9 mouse cellular contexts compared by ENCODE assay signal in the genomic region with DNA sequence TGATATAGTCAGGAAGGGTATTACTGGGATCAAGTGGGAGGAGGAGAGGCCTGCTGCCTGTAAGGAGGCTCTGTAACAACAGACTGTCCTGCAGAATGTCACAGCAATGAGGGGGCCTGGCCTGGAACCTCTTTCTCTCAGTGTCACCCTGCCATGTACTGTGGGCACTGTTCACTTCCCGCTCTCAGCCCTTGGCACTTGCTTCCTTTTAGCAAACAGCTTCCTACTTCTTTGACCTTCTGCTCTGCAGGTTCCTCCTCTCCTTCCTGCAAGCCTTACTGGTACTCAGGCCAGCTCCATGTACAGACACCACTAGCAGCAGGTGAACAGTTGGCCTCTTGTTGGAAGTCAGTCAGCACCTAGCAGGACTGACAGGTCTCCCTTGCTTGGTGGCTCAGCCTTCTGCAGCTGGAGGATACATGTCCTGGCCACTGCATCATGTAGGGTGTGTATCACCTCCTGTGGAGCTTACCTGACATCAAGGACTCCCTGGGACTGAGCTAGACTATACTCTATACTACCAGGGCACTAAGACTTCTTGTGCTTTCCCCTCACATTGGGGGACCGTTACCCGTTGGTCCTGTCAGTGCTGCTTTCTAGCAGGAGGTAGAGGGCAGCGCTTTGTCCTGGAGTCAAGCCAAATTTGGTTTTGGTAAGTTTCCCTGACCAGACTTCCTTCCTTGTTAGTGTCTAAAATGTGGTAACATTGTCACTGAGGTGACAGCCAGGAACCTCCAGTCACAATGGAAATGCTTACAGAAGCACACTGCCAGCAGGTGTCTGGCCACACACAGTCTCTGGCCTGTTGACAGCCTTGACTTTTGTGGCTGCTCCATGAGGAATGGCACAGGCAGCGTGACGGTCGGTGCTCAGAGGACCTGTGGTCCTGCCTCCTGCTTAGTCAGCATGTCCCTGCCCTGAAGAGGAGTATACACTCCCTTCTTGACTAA.
DNase-seq lines count a peak whose midpoint lies in the region; ATAC-seq lines count a peak whose summit lies in the region.
"Had no signal": no experiment of that assay in that cellular context is flagged by ENCODE, and none has a peak within 500 bp of the region (broad histone marks: within the 10 kb centered on the region; RNA-seq: fewer than 3 reads in every experiment).

No protein-coding gene starts in this region.

- no peaks in the 10 kb centered on the region for H3K36me3 ChIP-seq in forebrain, embryonic 12.5 days (replicated peaks)
- no peaks in the 10 kb centered on the region for H3K36me3 ChIP-seq in forebrain, embryonic 15.5 days
- no peaks in the 10 kb centered on the region for H3K36me3 ChIP-seq in midbrain, embryonic 10.5 days
- no peaks in the 10 kb centered on the region for H3K36me3 ChIP-seq in midbrain, embryonic 11.5 days (ENCODE audit: control insufficient read depth, insufficient read depth, low read length)
- H3K36me3 ChIP-seq in neural tube, embryonic 14.5 days (ENCODE audit: control insufficient read depth, insufficient read depth, low read length) = no peaks in the 10 kb centered on the region

- ATAC-seq in forebrain, embryonic 12.5 days (ENCODE audit: low FRiP score) = no peak
- ATAC-seq in forebrain, embryonic 15.5 days (replicated peaks) = no peak
- no peak for ATAC-seq in midbrain, embryonic 11.5 days (ENCODE audit: low FRiP score)
- ATAC-seq in neural tube, embryonic 14.5 days (ENCODE audit: low read depth) = no peak
- ATAC-seq in frontal cortex, adult (ENCODE audit: low TSS enrichment) = no peak

- no peak for DNase-seq in midbrain, embryonic 10.5 days (ENCODE audit: low spot score)
- DNase-seq in midbrain, embryonic 11.5 days (ENCODE audit: low spot score, missing footprints) = no peak
- DNase-seq in kidney, adult 9 months = peak; percentile 31
- DNase-seq in urinary bladder, postnatal 4 days (ENCODE audit: low spot score in 2 of 2) = no peak
- DNase-seq: layer of hippocampus, postnatal 36 days had no signal

- no peak overlapping the region for H3K4me3 ChIP-seq in forebrain, embryonic 12.5 days (replicated peaks)
- no peak overlapping the region for H3K4me3 ChIP-seq in forebrain, embryonic 15.5 days
- no peak overlapping the region for H3K4me3 ChIP-seq in midbrain, embryonic 10.5 days
- H3K4me3 ChIP-seq in midbrain, embryonic 11.5 days (ENCODE audit: low read depth, low read length) = no peak overlapping the region
- no peak overlapping the region for H3K4me3 ChIP-seq in neural tube, embryonic 14.5 days (ENCODE audit: low read depth, low read length)

- H3K9me3 ChIP-seq in forebrain, embryonic 12.5 days = no peaks in the 10 kb centered on the region
- H3K9me3 ChIP-seq in forebrain, embryonic 15.5 days = no peaks in the 10 kb centered on the region
- no peaks in the 10 kb centered on the region for H3K9me3 ChIP-seq in midbrain, embryonic 10.5 days (replicated peaks)
- H3K9me3 ChIP-seq in midbrain, embryonic 11.5 days (ENCODE audit: control insufficient read depth, low read length) = no peaks in the 10 kb centered on the region
- H3K9me3 ChIP-seq in neural tube, embryonic 14.5 days (ENCODE audit: control insufficient read depth, low read length) = no peaks in the 10 kb centered on the region

- H3K4me2 ChIP-seq in forebrain, embryonic 12.5 days = no peak overlapping the region
- no peak overlapping the region for H3K4me2 ChIP-seq in forebrain, embryonic 15.5 days (replicated peaks)
- H3K4me2 ChIP-seq in midbrain, embryonic 11.5 days = no peak overlapping the region
- H3K4me2 ChIP-seq in neural tube, embryonic 14.5 days (ENCODE audit: low read depth, low read length) = no peak overlapping the region

- H3K9ac ChIP-seq in forebrain, embryonic 12.5 days = no peak overlapping the region
- no peak overlapping the region for H3K9ac ChIP-seq in forebrain, embryonic 15.5 days (replicated peaks)
- no peak overlapping the region for H3K9ac ChIP-seq in midbrain, embryonic 11.5 days (ENCODE audit: low read length)
- no peak overlapping the region for H3K9ac ChIP-seq in neural tube, embryonic 14.5 days (replicated peaks; ENCODE audit: low read depth, low read length)

- 0 out of 2 replicates have a peak overlapping the region, but pooled peaks have one; percentile 13 for H3K27ac ChIP-seq in forebrain, embryonic 12.5 days
- H3K27ac ChIP-seq in forebrain, embryonic 15.5 days (replicated peaks) = no peak overlapping the region
- peak overlapping the region; percentile 96 for H3K27ac ChIP-seq in midbrain, embryonic 10.5 days (replicated peaks)
- no peak overlapping the region for H3K27ac ChIP-seq in midbrain, embryonic 11.5 days (ENCODE audit: low read depth, low read length)
- peak overlapping the region; percentile 98; the same call in 1 of the 2 replicates for H3K27ac ChIP-seq in neural tube, embryonic 14.5 days (ENCODE audit: low read depth, low read length)

- WGBS in forebrain, embryonic 12.5 days = 63% methylated on average over 7 of the region's 7 CpGs
- WGBS in forebrain, embryonic 15.5 days = 46% methylated on average over 7 of the region's 7 CpGs
- WGBS in midbrain, embryonic 10.5 days = 56% methylated on average over 7 of the region's 7 CpGs
- WGBS in midbrain, embryonic 11.5 days = 61% methylated on average over 7 of the region's 7 CpGs
- 36% methylated on average over 7 of the region's 7 CpGs for WGBS in neural tube, embryonic 14.5 days

- H3K27me3 ChIP-seq in forebrain, embryonic 12.5 days = no peaks in the 10 kb centered on the region
- H3K27me3 ChIP-seq in forebrain, embryonic 15.5 days = no peaks in the 10 kb centered on the region
- no peaks in the 10 kb centered on the region for H3K27me3 ChIP-seq in midbrain, embryonic 10.5 days (ENCODE audit: low read depth, poor library complexity, severe bottlenecking)
- H3K27me3 ChIP-seq in midbrain, embryonic 11.5 days (ENCODE audit: control insufficient read depth, insufficient read depth, low read length) = no peaks in the 10 kb centered on the region
- no peaks in the 10 kb centered on the region for H3K27me3 ChIP-seq in neural tube, embryonic 14.5 days (ENCODE audit: control insufficient read depth, insufficient read depth, low read length)

- H3K4me1 ChIP-seq in forebrain, embryonic 12.5 days = peaks cover 51% of the 10 kb centered on the region
- H3K4me1 ChIP-seq in forebrain, embryonic 15.5 days = peaks cover 32% of the 10 kb centered on the region
- peaks cover 75% of the 10 kb centered on the region for H3K4me1 ChIP-seq in midbrain, embryonic 10.5 days
- H3K4me1 ChIP-seq in midbrain, embryonic 11.5 days (ENCODE audit: control insufficient read depth, insufficient read depth, low read length) = peaks cover 47% of the 10 kb centered on the region
- H3K4me1 ChIP-seq in neural tube, embryonic 14.5 days (ENCODE audit: control insufficient read depth, insufficient read depth, low read length) = peaks cover 37% of the 10 kb centered on the region

Comparison
In these comparisons a context has a peak if more than half of its experiments do, and no peak if none do; other contexts are left out.
1. H3K27ac ChIP-seq: peak in forebrain, embryonic 12.5 days (single experiment), midbrain, embryonic 10.5 days (single experiment) and neural tube, embryonic 14.5 days (single experiment); none in forebrain, embryonic 15.5 days (single experiment) and midbrain, embryonic 11.5 days (single experiment).